30 mouse cellular contexts compared by ENCODE assay signal in genomic region chr10:44518631-44519030, GRCm38 (mm10). TPM values are rescaled to one million over a fixed set of nuclear protein-coding genes. Genes with fewer than 3 reads are reported as not detected.
DNase-seq lines count a peak whose midpoint lies in the region; ATAC-seq and TF ChIP-seq lines count a peak whose summit lies in the region.
"Had no signal": no experiment of that assay in that cellular context is flagged by ENCODE, and none has a peak within 500 bp of the region (broad histone marks: within the 10 kb centered on the region; RNA-seq: fewer than 3 reads in every experiment).

No protein-coding gene starts in this region.

- intact Hi-C loops in heart, postnatal 25 days (cut with DNase I): no loop called here

- no peak for DNase-seq in frontal cortex, postnatal 25 days (ENCODE audit: low spot score in 2 of 2)
- no peak for DNase-seq in heart, postnatal 25 days (ENCODE audit: low spot score)
- peak; percentile 54 for DNase-seq in heart, postnatal 0 days (ENCODE audit: low spot score)
- no peak for DNase-seq in adrenal gland, adult 2 months
- DNase-seq in lung, postnatal 36 days: no peak
- DNase-seq: adrenal gland, adult 8-10 months; cerebellum, adult 2 months; cerebellum, postnatal 25 days; embryo, embryonic 11 days; gastrocnemius, postnatal 36 days; kidney, adult 8-10 months; kidney, postnatal 10 days; liver had no signal

- ATAC-seq in frontal cortex, adult (ENCODE audit: low TSS enrichment): 0 out of 2 replicates have a peak, but pooled peaks have one; percentile 34
- 0 out of 2 replicates have a peak, but pooled peaks have one; percentile 41 for ATAC-seq in heart, embryonic 16.5 days (replicated peaks; ENCODE audit: extremely low read depth, insufficient read depth, low FRiP score)
- peak; percentile 69; the same call in 1 of the 2 replicates for ATAC-seq in heart, postnatal 0 days (ENCODE audit: insufficient read depth, low read depth)
- no peak for ATAC-seq in neural tube, embryonic 15.5 days (ENCODE audit: low FRiP score)
- ATAC-seq: CD4-positive, CD25-positive, alpha-beta regulatory T cell, adult 4 months; forebrain, embryonic 16.5 days; inflammation-experienced regulatory T-cells, adult 6 months; midbrain, embryonic 16.5 days; Patski had no signal

- no peaks in the 10 kb centered on the region for H3K36me3 ChIP-seq in heart, embryonic 16.5 days (ENCODE audit: control insufficient read depth, insufficient read depth)
- H3K36me3 ChIP-seq in heart, postnatal 0 days (replicated peaks; ENCODE audit: control insufficient read depth, insufficient read depth, low read length): no peaks in the 10 kb centered on the region
- no peaks in the 10 kb centered on the region for H3K36me3 ChIP-seq in neural tube, embryonic 15.5 days
- H3K36me3 ChIP-seq: embryonic facial prominence, embryonic 13.5 days; heart, embryonic 15.5 days; limb, embryonic 10.5 days; liver, embryonic 15.5 days; lung, embryonic 15.5 days; midbrain, embryonic 10.5 days had no signal

- no peak for TF ChIP-seq EP300 in heart, postnatal 0 days (IDR thresholded peaks at IDR 0.05; ENCODE audit: low read depth)

- H3K9me3 ChIP-seq in heart, embryonic 16.5 days (replicated peaks; ENCODE audit: control insufficient read depth, low read length): no peaks in the 10 kb centered on the region
- no peaks in the 10 kb centered on the region for H3K9me3 ChIP-seq in heart, postnatal 0 days (replicated peaks; ENCODE audit: control insufficient read depth, low read length)
- no peaks in the 10 kb centered on the region for H3K9me3 ChIP-seq in neural tube, embryonic 15.5 days (replicated peaks)
- H3K9me3 ChIP-seq: embryonic facial prominence, embryonic 13.5 days; heart, embryonic 15.5 days; limb, embryonic 10.5 days; liver, embryonic 15.5 days; lung, embryonic 15.5 days; midbrain, embryonic 10.5 days had no signal

- no peak overlapping the region for H3K27ac ChIP-seq in heart, embryonic 16.5 days (ENCODE audit: low read length)
- no peak overlapping the region for H3K27ac ChIP-seq in heart, postnatal 0 days (ENCODE audit: low read depth)
- no peak overlapping the region for H3K27ac ChIP-seq in neural tube, embryonic 15.5 days (replicated peaks)
- H3K27ac ChIP-seq: embryonic facial prominence, embryonic 13.5 days; heart, embryonic 15.5 days; hindbrain, embryonic 14.5 days; limb, embryonic 10.5 days; liver, embryonic 15.5 days; lung, embryonic 15.5 days; macrophage; midbrain, embryonic 10.5 days; stomach, postnatal 0 days had no signal

- no peak for TF ChIP-seq CTCF in heart, postnatal 0 days (IDR thresholded peaks at IDR 0.05; ENCODE audit: low read depth)

- WGBS in heart, embryonic 16.5 days: 50% methylated on average over 7 of the region's 7 CpGs
- WGBS in heart, postnatal 0 days: 32% methylated on average over 7 of the region's 7 CpGs
- WGBS in neural tube, embryonic 15.5 days: 78% methylated on average over 7 of the region's 7 CpGs

- H3K4me2 ChIP-seq in heart, embryonic 16.5 days (ENCODE audit: low read depth, low read length): no peak overlapping the region
- H3K4me2 ChIP-seq in heart, postnatal 0 days (ENCODE audit: low read depth, low read length): no peak overlapping the region
- H3K4me2 ChIP-seq in neural tube, embryonic 15.5 days: no peak overlapping the region
- H3K4me2 ChIP-seq: embryonic facial prominence, embryonic 13.5 days; heart, embryonic 15.5 days; hindbrain, embryonic 14.5 days; liver, embryonic 15.5 days; lung, embryonic 15.5 days had no signal

- H3K4me3 ChIP-seq in heart, embryonic 16.5 days (ENCODE audit: low read length): no peak overlapping the region
- no peak overlapping the region for H3K4me3 ChIP-seq in heart, postnatal 0 days (ENCODE audit: low read depth, low read length)
- no peak overlapping the region for H3K4me3 ChIP-seq in neural tube, embryonic 15.5 days (replicated peaks)
- H3K4me3 ChIP-seq: embryonic facial prominence, embryonic 13.5 days; heart, embryonic 15.5 days; limb, embryonic 10.5 days; liver, embryonic 15.5 days; lung, embryonic 15.5 days; midbrain, embryonic 10.5 days had no signal

- peaks cover 3% of the 10 kb centered on the region; the same call in 1 of the 2 replicates for H3K4me1 ChIP-seq in heart, embryonic 16.5 days (ENCODE audit: control insufficient read depth, insufficient read depth, low read length)
- peaks cover 6% of the 10 kb centered on the region; the same call in 1 of the 2 replicates for H3K4me1 ChIP-seq in heart, postnatal 0 days (ENCODE audit: control insufficient read depth, insufficient read depth)
- H3K4me1 ChIP-seq in neural tube, embryonic 15.5 days: no peaks in the 10 kb centered on the region
- H3K4me1 ChIP-seq: embryonic facial prominence, embryonic 13.5 days; liver, embryonic 15.5 days; lung, embryonic 15.5 days had no signal

- peaks cover 3% of the 10 kb centered on the region for H3K27me3 ChIP-seq in heart, embryonic 16.5 days (ENCODE audit: control insufficient read depth, insufficient read depth, low read length)
- H3K27me3 ChIP-seq in heart, postnatal 0 days (ENCODE audit: control insufficient read depth, insufficient read depth, low read length): 0 out of 2 replicates have a peak, but pooled peaks cover 4% of the 10 kb centered on the region
- H3K27me3 ChIP-seq in neural tube, embryonic 15.5 days (replicated peaks): no peaks in the 10 kb centered on the region
- H3K27me3 ChIP-seq: lung, embryonic 15.5 days had no signal

- no peak overlapping the region for H3K9ac ChIP-seq in heart, embryonic 16.5 days (ENCODE audit: low read length)
- H3K9ac ChIP-seq in heart, postnatal 0 days (replicated peaks; ENCODE audit: low read depth, low read length): no peak overlapping the region
- no peak overlapping the region for H3K9ac ChIP-seq in neural tube, embryonic 15.5 days (replicated peaks)
- H3K9ac ChIP-seq: embryonic facial prominence, embryonic 13.5 days; heart, embryonic 15.5 days; hindbrain, embryonic 14.5 days; liver, embryonic 15.5 days; lung, embryonic 15.5 days had no signal

RNA-seq across cellular contexts. Expression of gene Prdm1, which starts 9.7 kb away (rescaled TPM):
- polyA plus RNA-seq in heart, embryonic 16.5 days (2015; fragmentation: Nextera tagmentation; extraction: Ambion mirVana): 0.98 and 1.3 TPM in 2 replicates
- total RNA-seq in heart, postnatal 25 days (2021): 1 to 10 TPM; 1.8 to 2.9 TPM
- total RNA-seq in heart, postnatal 0 days (2014; rRNA removed; ENCODE audit: low replicate concordance): 0.85 and 1.1 TPM in 2 replicates
- polyA plus RNA-seq in heart, postnatal 0 days (2015; fragmentation: Nextera tagmentation; extraction: Ambion mirVana): 0.48 and 0.63 TPM in 2 replicates
- total RNA-seq in adrenal gland, adult 2 months (2021): 1 to 10 TPM; 1.3 to 2.2 TPM
- 1.5 and 1.7 TPM in 2 replicates for polyA plus RNA-seq in adrenal gland, adult 2 months (2012; rRNA removed)
- polyA plus RNA-seq in neural tube, embryonic 15.5 days (2015; fragmentation: Nextera tagmentation; extraction: Ambion mirVana): 0.63 and 2.0 TPM in 2 replicates
